Mouse (Mus musculus) cerebellum, adult 2 months (tissue): ENCODE measurements around the gene Ahnak. TPM values are rescaled to one million over a fixed set of nuclear protein-coding genes. Genes with fewer than 3 reads are reported as not detected.
A peak's percentile ranks its signal among the peaks of the same experiment; 100 is the strongest.

ENCODE experiments used
- DNase-seq, 2 experiments: peaks; one replicate each; pipeline ENCODE4 v3.0.0; 2021
- H3K27ac ChIP-seq: fragments of 200-500 bp; 2 replicates; pipeline ENCODE4 v1.5.1; 2012; ENCODE audit warnings: low read length, control low read depth, inconsistent platforms; ENCODE audit not compliant: insufficient read depth
- H3K27me3 ChIP-seq: fragments of 200-500 bp; 2 replicates; pipeline ENCODE4 v1.6.1; 2012; ENCODE audit warnings: inconsistent platforms, mild to moderate bottlenecking, low read length, moderate library complexity; ENCODE audit not compliant: control insufficient read depth, insufficient read depth
- H3K4me1 ChIP-seq: fragments of 200-500 bp; 2 replicates; pipeline ENCODE4 v1.6.1; 2011; ENCODE audit warnings: low read length; ENCODE audit not compliant: control insufficient read depth, insufficient read depth
- H3K4me3 ChIP-seq: fragments of 200-500 bp; replicated peaks from 2 replicates; pipeline ENCODE3; 2011; ENCODE audit warnings: mild to moderate bottlenecking, low read depth, low read length, control low read depth; ENCODE audit not compliant: insufficient read depth
- CTCF ChIP-seq: fragments of 200-500 bp; IDR thresholded peaks from 2 replicates; pipeline ENCODE4 v1.5.1; 2011; ENCODE audit warnings: low read depth, mild to moderate bottlenecking, control low read depth, low read length, moderate library complexity, borderline replicate concordance; ENCODE audit not compliant: insufficient read depth
- POLR2A ChIP-seq: fragments of 200-500 bp; IDR thresholded peaks from 2 replicates; pipeline ENCODE4 v1.6.1; 2011; ENCODE audit warnings: low read length, control low read depth, borderline replicate concordance; ENCODE audit not compliant: insufficient read depth
- WGBS: fragments of 180-500 bp; shearing (Covaris S2); methylation state at CpG from one replicate; pipeline ENCODE4 v1.1.7; 2018; 5-methylcytosine and 5-hydroxymethylcytosine counted together
- polyA plus RNA-seq: library from polyadenylated mRNA; depleted of rRNA; stranded (reverse); fragments of >200 nt; gene quantifications from 2 replicates; pipeline ENCODE4 v1.2.3, GENCODE M21; 2012

The Ahnak gene
- polyA plus RNA-seq, 1 experiment: 5.8 TPM

- TF ChIP-seq CTCF (no peak), POLR2A (no peak)
Observed at GRCm38 (mm10) chr19:8985891-8986290, 3.2 kb upstream of the Ahnak start.

DNA sequence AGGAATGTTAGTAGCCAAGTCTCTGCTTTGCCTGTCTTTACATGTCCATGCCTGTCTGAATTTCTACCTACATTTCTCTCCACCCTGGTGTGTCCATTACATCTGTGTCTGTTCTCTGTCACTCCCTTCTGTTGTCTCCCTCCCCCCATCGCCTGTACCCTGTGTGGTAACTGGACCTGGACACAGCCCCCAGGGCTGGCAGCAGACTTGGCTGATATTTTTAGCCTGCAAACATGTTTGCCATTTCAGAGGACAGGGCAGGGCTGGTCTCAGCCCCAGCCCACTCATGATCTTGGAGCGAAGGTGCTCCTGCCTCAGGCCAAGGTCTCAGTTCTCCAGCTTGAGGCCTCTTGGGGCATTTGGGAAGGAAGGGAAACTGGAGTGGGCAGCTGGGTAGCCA is 1.3 kb upstream of the Ahnak start:
- Histone ChIP-seq H3K4me3 (no peak overlapping the region), H3K27me3 (no peaks in the 10 kb centered on the region), H3K4me1 (no peaks in the 10 kb centered on the region; the same call in 1 of the 2 replicates), H3K27ac (no peak overlapping the region)
- DNase-seq: no peak
- WGBS: 51% methylated on average over 2 of the region's 2 CpGs
- TF ChIP-seq POLR2A (no peak), CTCF (no peak)

More at GRCm38 (mm10) chr19:8985891-8986290, 3.2 kb upstream of the Ahnak start:
- Histone ChIP-seq H3K4me1 (no peaks in the 10 kb centered on the region; the same call in 1 of the 2 replicates), H3K27ac (no peak overlapping the region), H3K27me3 (no peaks in the 10 kb centered on the region), H3K4me3 (no peak overlapping the region)
- no peak for DNase-seq
- 41% methylated on average over 5 of the region's 5 CpGs for WGBS

DNA sequence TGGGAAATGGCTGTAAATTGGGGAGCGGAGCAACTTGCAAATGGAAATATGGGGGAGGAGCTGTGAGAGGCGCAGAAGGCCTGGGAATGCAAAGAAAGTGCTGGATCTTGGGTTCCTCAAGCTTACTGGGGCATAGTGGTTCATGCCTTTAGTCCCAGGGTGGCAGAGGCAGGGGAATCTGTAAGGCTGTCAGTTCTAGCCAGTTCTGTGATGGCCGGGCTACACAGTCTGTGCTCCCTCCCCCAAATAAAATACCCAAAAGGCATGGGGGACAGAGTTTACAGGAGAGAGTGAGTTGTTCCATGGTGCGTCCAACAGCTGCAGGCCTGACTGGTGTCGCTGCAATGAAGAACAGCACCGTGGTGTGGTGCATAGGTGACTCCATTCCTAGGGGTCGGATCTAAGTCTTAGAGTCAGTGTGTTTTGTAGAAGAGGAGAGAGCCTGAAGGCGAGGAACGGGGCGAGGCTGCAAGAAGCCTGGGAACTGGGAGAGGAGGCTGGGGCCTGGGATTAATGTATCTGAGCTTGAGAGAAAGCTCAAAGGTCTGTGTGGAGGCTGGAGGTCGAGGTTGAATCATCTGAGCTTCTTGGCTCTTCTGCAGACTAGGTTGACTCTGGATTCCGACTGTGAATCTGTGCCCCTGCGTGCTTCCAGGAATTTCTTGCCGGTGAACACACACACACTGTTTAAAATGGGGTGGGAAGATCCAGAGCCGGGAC is 578 bp upstream of the Ahnak start:
- no peak overlapping the region for H3K27ac ChIP-seq
- WGBS: 59% methylated on average over 15 of the region's 15 CpGs
- no peak for DNase-seq
- peak overlapping the region; percentile 39 for H3K4me3 ChIP-seq
- no peaks in the 10 kb centered on the region for H3K4me1 ChIP-seq
- no peak for TF ChIP-seq POLR2A
- TF ChIP-seq CTCF: no peak
- no peaks in the 10 kb centered on the region for H3K27me3 ChIP-seq

DNA sequence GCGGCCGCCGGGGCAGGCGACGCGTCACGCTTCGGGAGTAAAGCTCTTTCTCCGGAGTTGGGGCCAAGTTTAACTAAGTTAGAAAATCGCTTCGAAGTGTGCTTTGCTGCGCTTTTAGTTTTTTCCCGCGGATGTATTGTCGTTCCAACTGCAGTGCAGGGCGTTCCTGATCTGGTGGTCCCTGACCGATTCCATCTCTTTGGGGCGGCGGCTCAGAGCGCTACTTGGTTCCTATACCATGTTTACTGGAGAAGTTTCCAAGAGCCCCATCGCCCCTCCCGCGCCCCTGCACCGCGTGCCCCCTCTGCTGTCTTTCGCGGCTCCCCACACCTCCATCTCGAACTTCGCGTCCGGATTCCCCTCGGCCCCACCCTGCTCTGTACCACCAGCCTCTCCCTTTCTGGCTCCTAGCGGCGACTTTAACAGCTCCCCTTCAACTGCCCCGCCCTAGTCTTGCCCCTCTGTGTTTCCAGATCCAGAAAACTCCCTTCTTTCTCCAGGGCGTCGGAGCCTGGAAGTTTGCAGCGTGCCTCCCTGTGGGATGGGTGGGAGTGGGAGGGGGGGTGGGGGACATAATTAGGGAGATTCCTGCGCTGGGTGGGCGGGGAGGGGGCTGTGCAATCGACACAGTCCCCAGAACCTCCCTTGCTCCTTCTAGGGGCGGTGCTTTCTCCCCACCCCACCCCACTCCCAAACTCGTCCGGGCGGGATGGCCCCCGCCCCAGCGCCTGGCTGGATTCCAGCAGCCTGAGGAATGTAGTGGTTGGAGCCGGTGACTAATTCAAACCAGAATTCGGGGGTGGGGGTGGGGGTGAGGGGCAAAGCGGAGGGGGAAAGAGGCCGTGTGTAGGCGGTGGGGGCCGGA is 715 bp downstream of the Ahnak start:
- no peak for DNase-seq

GRCm38 (mm10) chr19:8990432-8991102 is 1.5 kb downstream of the Ahnak start:
- Histone ChIP-seq H3K4me1 (no peaks in the 10 kb centered on the region), H3K27me3 (no peaks in the 10 kb centered on the region), H3K4me3 (peak overlapping the region; percentile 2), H3K27ac (no peak overlapping the region)
- TF ChIP-seq POLR2A (no peak), CTCF (no peak)
- 35% methylated on average over 15 of the region's 15 CpGs for WGBS
- DNase-seq: no peak

More for the DNA sequence above, 715 bp downstream of the Ahnak start:
- no peak overlapping the region for H3K27ac ChIP-seq
- H3K4me3 ChIP-seq: peak overlapping the region; percentile 39
- no peaks in the 10 kb centered on the region for H3K4me1 ChIP-seq
- no peaks in the 10 kb centered on the region for H3K27me3 ChIP-seq
- TF ChIP-seq POLR2A (no peak), CTCF (no peak)
- WGBS: under 1% methylated on average over 53 of the region's 53 CpGs

- no peak overlapping the region for H3K27ac ChIP-seq
Observed at GRCm38 (mm10) chr19:8991245-8991870, 2.3 kb downstream of the Ahnak start.

DNA sequence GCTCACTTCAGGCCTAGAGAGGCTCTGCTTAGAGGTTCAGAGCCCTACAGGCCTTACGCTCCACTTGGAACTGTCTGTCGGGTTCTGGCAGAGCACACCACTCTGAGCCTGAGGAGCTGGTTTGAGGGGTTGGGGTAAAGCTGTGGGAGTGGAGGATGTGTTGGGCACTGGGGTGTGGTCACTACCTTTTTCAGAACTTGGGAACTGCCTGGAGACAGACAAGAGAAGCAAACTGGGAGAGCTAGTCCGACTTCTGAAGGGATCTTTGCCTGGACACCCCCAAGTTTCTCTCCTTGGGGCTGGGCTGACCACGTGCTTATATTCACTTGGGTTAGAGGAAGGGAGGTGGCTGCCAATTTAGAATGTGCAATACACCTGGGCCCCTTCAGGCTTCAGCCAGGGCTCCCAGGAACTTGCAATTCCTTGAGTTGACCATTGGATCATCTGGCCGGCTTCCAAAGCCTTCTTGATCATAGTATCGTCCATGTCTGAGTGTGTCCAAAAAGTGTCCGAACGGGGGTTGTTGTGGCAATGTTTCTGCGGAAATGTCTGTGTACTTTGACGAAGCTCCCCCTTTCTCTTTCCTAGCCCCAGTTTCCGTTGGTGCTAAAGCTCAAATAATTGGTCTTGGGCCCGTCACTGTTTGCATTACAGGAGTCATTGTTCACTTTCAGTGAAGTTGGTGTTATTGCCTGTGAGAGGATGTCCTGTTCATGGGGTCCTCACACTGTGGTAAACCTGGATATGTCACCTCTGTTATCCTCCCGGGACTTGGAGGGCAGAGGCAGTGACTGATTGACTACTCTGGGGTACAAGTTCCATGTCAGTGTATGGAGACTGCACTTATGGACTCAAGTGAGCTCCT is 3.0 kb downstream of the Ahnak start:
- Histone ChIP-seq H3K4me1 (no peaks in the 10 kb centered on the region), H3K4me3 (no peak overlapping the region), H3K27me3 (no peaks in the 10 kb centered on the region), H3K27ac (no peak overlapping the region)
- no peak for DNase-seq
- WGBS: 78% methylated on average over 13 of the region's 13 CpGs
- TF ChIP-seq CTCF: no peak
- no peak for TF ChIP-seq POLR2A

More at GRCm38 (mm10) chr19:8991245-8991870, 2.3 kb downstream of the Ahnak start:
- 88% methylated on average over 4 of the region's 4 CpGs for WGBS
- H3K4me3 ChIP-seq: no peak overlapping the region
- H3K27me3 ChIP-seq: no peaks in the 10 kb centered on the region
- DNase-seq: no peak
- H3K4me1 ChIP-seq: no peaks in the 10 kb centered on the region
- no peak for TF ChIP-seq POLR2A
- no peak for TF ChIP-seq CTCF
